Mouse (Mus musculus): ENCODE data around the gene Tmem92. TPM values are rescaled to one million over a fixed set of nuclear protein-coding genes. Genes with fewer than 3 reads are reported as not detected.
"Not testable (repeated sequence)": the region's sequence is repeated elsewhere in the genome, so short reads cannot be mapped to it uniquely, and the experiment has no call there.

Gene Tmem92
- polyA plus RNA-seq (2012): not detected in 2 replicates

DNA sequence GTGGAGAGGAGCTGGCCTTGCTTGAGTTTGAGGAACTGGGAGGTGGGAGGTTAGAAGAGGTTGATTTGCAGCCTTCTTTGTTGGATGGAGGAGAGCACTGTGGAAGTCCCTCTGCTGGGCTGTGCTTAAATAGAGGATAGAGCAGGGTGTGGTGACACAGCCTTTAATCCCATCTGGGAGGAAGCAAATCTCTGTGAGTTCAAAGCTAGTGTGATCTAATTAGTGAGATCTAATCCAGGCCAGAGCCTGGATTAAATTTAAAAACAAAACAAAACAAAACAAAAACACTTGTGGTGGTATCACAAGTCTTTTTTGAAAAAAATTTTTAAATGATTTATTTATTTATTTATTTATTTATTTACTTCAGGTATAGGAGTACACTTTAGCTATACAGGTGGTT is at the start of gene Tmem92:
Tmem92 (minus strand) TSS at position 101 of the 400 bp plus-strand sequence.
- Histone ChIP-seq H3K36me3 (ENCODE audit: control insufficient read depth) (no peaks in the 10 kb centered on the region), H3K9me3 (ENCODE audit: control insufficient read depth, low read length) (no peaks in the 10 kb centered on the region), H3K4me1 (ENCODE audit: control insufficient read depth) (no peaks in the 10 kb centered on the region), H3K4me3 (replicated peaks) (no peak within 1 kb of the TSS), H3K27me3 (ENCODE audit: control insufficient read depth) (no peaks in the 10 kb centered on the region)
- TF ChIP-seq TAL1 (IDR thresholded peaks at IDR 0.05; ENCODE audit: low read length) (no peak), GATA1 (IDR thresholded peaks at IDR 0.05; ENCODE audit: low read length) (no peak)

DNA sequence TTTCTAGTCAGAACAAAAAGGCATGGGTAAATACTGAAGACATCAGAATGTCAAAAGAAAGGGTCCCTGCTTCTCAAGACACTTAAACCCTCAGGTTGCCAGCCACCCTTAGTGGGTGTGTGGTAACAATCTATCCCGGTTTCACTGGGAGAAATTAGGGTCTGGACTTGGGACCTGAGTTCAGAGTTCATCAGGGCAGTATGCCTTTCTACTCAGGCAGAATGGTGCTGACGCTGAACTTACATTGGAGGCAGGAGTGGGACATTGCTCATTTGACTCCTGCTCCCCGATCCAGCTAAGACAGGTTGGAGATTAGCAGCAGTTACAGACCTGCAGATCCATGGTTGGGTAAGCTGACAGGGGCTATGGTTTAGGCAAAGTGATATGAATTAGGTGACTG is 46.5 kb upstream of the Tmem92 start:
- H3K4me3 ChIP-seq (replicated peaks): no peak overlapping the region
- TF ChIP-seq GATA1 (IDR thresholded peaks at IDR 0.05; ENCODE audit: low read length): no peak
- TF ChIP-seq TAL1 (IDR thresholded peaks at IDR 0.05; ENCODE audit: low read length): no peak
- no peaks in the 10 kb centered on the region for H3K36me3 ChIP-seq (ENCODE audit: control insufficient read depth)

GRCm38 (mm10) chr11:94819427-94819826 is 36.9 kb upstream of the Tmem92 start:
- not testable (repeated sequence) for H3K4me1 ChIP-seq (ENCODE audit: control insufficient read depth); H3K4me3 ChIP-seq (replicated peaks); H3K27me3 ChIP-seq (ENCODE audit: control insufficient read depth); H3K36me3 ChIP-seq (ENCODE audit: control insufficient read depth); H3K9me3 ChIP-seq (ENCODE audit: control insufficient read depth, low read length)

More for the DNA sequence above, 46.5 kb upstream of the Tmem92 start:
- Histone ChIP-seq H3K9me3 (ENCODE audit: control insufficient read depth, low read length) (no peaks in the 10 kb centered on the region), H3K27me3 (ENCODE audit: control insufficient read depth) (no peaks in the 10 kb centered on the region), H3K4me1 (ENCODE audit: control insufficient read depth) (no peaks in the 10 kb centered on the region)

- H3K9me3 ChIP-seq (ENCODE audit: control insufficient read depth, low read length); H3K27me3 ChIP-seq (ENCODE audit: control insufficient read depth); H3K4me1 ChIP-seq (ENCODE audit: control insufficient read depth); H3K4me3 ChIP-seq (replicated peaks); H3K36me3 ChIP-seq (ENCODE audit: control insufficient read depth): not testable (repeated sequence)
Measured at GRCm38 (mm10) chr11:94818946-94819345, 36.4 kb upstream of the Tmem92 start.

DNA sequence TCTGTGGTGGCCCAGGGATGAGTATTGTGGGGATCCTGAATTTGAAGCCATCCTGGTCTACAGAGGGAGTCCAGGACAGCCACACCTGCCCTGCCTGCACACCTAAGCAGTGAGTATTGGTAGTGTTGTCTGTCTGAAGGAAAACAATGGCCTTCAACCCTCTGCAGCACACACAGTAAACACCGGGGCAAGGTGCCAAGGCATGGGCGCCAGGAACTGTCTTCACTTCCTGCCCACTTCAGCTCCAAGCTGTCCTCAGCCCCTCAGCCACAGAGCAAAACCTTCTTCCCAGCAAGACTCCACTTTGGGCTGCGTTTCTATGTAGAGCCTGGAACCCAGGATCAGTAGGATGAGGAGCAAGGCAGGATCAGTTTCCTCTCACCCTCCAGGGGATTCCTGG is 29.0 kb upstream of the Tmem92 start:
- H3K36me3 ChIP-seq (ENCODE audit: control insufficient read depth); H3K9me3 ChIP-seq (ENCODE audit: control insufficient read depth, low read length); H3K4me1 ChIP-seq (ENCODE audit: control insufficient read depth); H3K4me3 ChIP-seq (replicated peaks); H3K27me3 ChIP-seq (ENCODE audit: control insufficient read depth): not testable (repeated sequence)

GRCm38 (mm10) chr11:94791700-94792099 is 9.2 kb upstream of the Tmem92 start:
- no peak for TF ChIP-seq TAL1 (IDR thresholded peaks at IDR 0.05; ENCODE audit: low read length)
- TF ChIP-seq GATA1 (IDR thresholded peaks at IDR 0.05; ENCODE audit: low read length): no peak

DNA sequence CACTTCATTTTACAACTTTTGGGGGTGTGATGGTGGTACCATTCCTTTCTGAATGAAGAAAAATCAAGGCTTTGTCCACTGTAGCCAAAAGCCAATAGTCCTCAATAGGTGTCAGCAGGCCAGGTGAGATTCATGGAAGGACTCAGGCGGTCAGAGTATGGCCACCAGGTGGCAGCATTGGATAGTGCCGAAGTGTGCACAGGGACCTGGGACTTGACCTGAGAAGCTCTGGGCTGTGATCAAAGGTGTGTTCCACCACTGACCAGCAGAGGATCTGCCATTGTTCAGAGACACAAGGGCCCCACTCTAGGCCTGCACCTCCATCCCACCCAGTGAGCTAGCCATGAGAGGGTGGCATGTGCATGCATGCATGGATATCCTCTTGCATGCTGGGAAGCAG is 2.7 kb upstream of the Tmem92 start:
- Histone ChIP-seq H3K36me3 (ENCODE audit: control insufficient read depth) (no peaks in the 10 kb centered on the region), H3K4me3 (replicated peaks) (no peak overlapping the region), H3K9me3 (ENCODE audit: control insufficient read depth, low read length) (no peaks in the 10 kb centered on the region), H3K4me1 (ENCODE audit: control insufficient read depth) (no peaks in the 10 kb centered on the region), H3K27me3 (ENCODE audit: control insufficient read depth) (no peaks in the 10 kb centered on the region)
- TF ChIP-seq GATA1 (IDR thresholded peaks at IDR 0.05; ENCODE audit: low read length): no peak
- no peak for TF ChIP-seq TAL1 (IDR thresholded peaks at IDR 0.05; ENCODE audit: low read length)

More at GRCm38 (mm10) chr11:94791700-94792099, 9.2 kb upstream of the Tmem92 start:
- no peak overlapping the region for H3K4me3 ChIP-seq (replicated peaks)
- H3K4me1 ChIP-seq (ENCODE audit: control insufficient read depth): no peaks in the 10 kb centered on the region
- H3K36me3 ChIP-seq (ENCODE audit: control insufficient read depth): no peaks in the 10 kb centered on the region
- H3K27me3 ChIP-seq (ENCODE audit: control insufficient read depth): no peaks in the 10 kb centered on the region
- no peaks in the 10 kb centered on the region for H3K9me3 ChIP-seq (ENCODE audit: control insufficient read depth, low read length)

- no peaks in the 10 kb centered on the region for H3K36me3 ChIP-seq (ENCODE audit: control insufficient read depth)
- no peaks in the 10 kb centered on the region for H3K9me3 ChIP-seq (ENCODE audit: control insufficient read depth, low read length)
- TF ChIP-seq GATA1 (IDR thresholded peaks at IDR 0.05; ENCODE audit: low read length) (no peak), TAL1 (IDR thresholded peaks at IDR 0.05; ENCODE audit: low read length) (no peak)
- H3K4me3 ChIP-seq (replicated peaks): no peak overlapping the region
- no peaks in the 10 kb centered on the region for H3K27me3 ChIP-seq (ENCODE audit: control insufficient read depth)
- H3K4me1 ChIP-seq (ENCODE audit: control insufficient read depth): no peaks in the 10 kb centered on the region
Measured at GRCm38 (mm10) chr11:94774887-94775497, 7.5 kb downstream of the Tmem92 start.

- no peak overlapping the region for H3K4me3 ChIP-seq (replicated peaks)
- no peaks in the 10 kb centered on the region for H3K9me3 ChIP-seq (ENCODE audit: control insufficient read depth, low read length)
- no peaks in the 10 kb centered on the region for H3K27me3 ChIP-seq (ENCODE audit: control insufficient read depth)
- no peaks in the 10 kb centered on the region for H3K36me3 ChIP-seq (ENCODE audit: control insufficient read depth)
- H3K4me1 ChIP-seq (ENCODE audit: control insufficient read depth): no peaks in the 10 kb centered on the region
- TF ChIP-seq GATA1 (IDR thresholded peaks at IDR 0.05; ENCODE audit: low read length) (no peak), TAL1 (IDR thresholded peaks at IDR 0.05; ENCODE audit: low read length) (no peak)
Measured at GRCm38 (mm10) chr11:94773851-94774250, 8.7 kb downstream of the Tmem92 start.

- no peaks in the 10 kb centered on the region for H3K4me1 ChIP-seq (ENCODE audit: control insufficient read depth)
- no peaks in the 10 kb centered on the region for H3K36me3 ChIP-seq (ENCODE audit: control insufficient read depth)
- H3K4me3 ChIP-seq (replicated peaks): no peak overlapping the region
- TF ChIP-seq TAL1 (IDR thresholded peaks at IDR 0.05; ENCODE audit: low read length) (no peak), GATA1 (IDR thresholded peaks at IDR 0.05; ENCODE audit: low read length) (no peak)
- no peaks in the 10 kb centered on the region for H3K9me3 ChIP-seq (ENCODE audit: control insufficient read depth, low read length)
- H3K27me3 ChIP-seq (ENCODE audit: control insufficient read depth): no peaks in the 10 kb centered on the region
Measured at GRCm38 (mm10) chr11:94772363-94773055, 10.0 kb downstream of the Tmem92 start.
